Mouse (Mus musculus): ENCODE measurements around the gene Phc2. TPM values are rescaled to one million over a fixed set of nuclear protein-coding genes. Genes with fewer than 3 reads are reported as not detected.

The Phc2 gene
- total RNA-seq, 1 experiment = 29.8 TPM

- Histone ChIP-seq H3K4me3 (ENCODE audit: insufficient read depth in 1 of 2, low read depth in 1 of 2, low read length in 2 of 2, poor library complexity in 1 of 2, severe bottlenecking in 1 of 2) (no peak overlapping the region), H3K4me1 (ENCODE audit: control insufficient read depth in 2 of 2, insufficient read depth in 2 of 2, low read length in 2 of 2, poor library complexity in 1 of 2) (peaks cover 5 to 29% of the 10 kb centered on the region in 2 experiments), H3K9ac (ENCODE audit: insufficient read depth, low read depth, low read length, poor library complexity, severe bottlenecking) (no peak overlapping the region), H3K9me3 (ENCODE audit: control insufficient read depth, insufficient read depth, low read depth, low read length) (no peaks in the 10 kb centered on the region), H3K27ac (ENCODE audit: insufficient read depth, low read depth, low read length, poor library complexity, severe bottlenecking) (no peak overlapping the region), H3K36me3 (ENCODE audit: control insufficient read depth, insufficient read depth, low read length, poor library complexity, severe bottlenecking) (no peaks in the 10 kb centered on the region)
- DNase-seq (ENCODE audit: low read depth, low spot score) = no peak
- no peak for TF ChIP-seq HCFC1 (IDR thresholded peaks at IDR 0.05; ENCODE audit: borderline replicate concordance, insufficient read depth, low read length)
- no peak for TF ChIP-seq ZC3H11A (IDR thresholded peaks at IDR 0.05; ENCODE audit: borderline replicate concordance, low read depth, low read length)
- TF ChIP-seq CHD2 (IDR thresholded peaks at IDR 0.05; ENCODE audit: low read depth, low read length) = no peak
- TF ChIP-seq MAFK (IDR thresholded peaks at IDR 0.05; ENCODE audit: insufficient read depth, low read depth, low read length) = no peak
- TF ChIP-seq ZNF384 (IDR thresholded peaks at IDR 0.05; ENCODE audit: low read depth, low read length) = no peak
- in situ Hi-C loops (cut with MboI; ENCODE audit: low sequenced_read_pairs in 2 of 2, unreplicated experiment in 2 of 2) = no loop called here
These were observed 79.0 kb downstream of the Phc2 start for GRCm38 (mm10) chr4:128733496-128733895.

DNA sequence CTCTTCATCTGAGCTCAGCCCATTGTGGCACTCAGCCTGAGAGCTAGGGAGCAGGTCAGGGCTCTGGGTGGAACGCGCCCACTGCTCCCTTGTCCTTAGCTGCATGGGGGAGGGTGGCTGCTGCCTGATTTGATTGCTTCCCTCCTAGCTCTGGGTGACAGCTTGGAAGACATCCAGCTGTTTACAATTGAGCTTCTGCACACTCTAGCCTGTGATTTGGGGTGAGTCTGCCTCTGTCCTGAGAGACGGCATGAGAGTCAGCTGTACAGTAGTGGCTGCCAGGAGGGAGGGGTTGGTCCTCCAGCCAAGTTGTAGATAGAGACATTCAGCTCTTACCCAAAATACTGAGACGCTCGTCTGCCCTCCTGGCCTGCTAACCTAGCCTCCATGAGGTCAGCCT is 79.7 kb downstream of the Phc2 start:
- no peak overlapping the region for H3K9ac ChIP-seq (ENCODE audit: insufficient read depth, low read depth, low read length, poor library complexity, severe bottlenecking)
- H3K4me1 ChIP-seq (ENCODE audit: control insufficient read depth in 2 of 2, insufficient read depth in 2 of 2, low read length in 2 of 2, poor library complexity in 1 of 2) = peaks cover 5 to 26% of the 10 kb centered on the region in 2 experiments
- in situ Hi-C loops (cut with MboI; ENCODE audit: low sequenced_read_pairs in 2 of 2, unreplicated experiment in 2 of 2) = no loop called here
- H3K9me3 ChIP-seq (ENCODE audit: control insufficient read depth, insufficient read depth, low read depth, low read length) = no peaks in the 10 kb centered on the region
- H3K36me3 ChIP-seq (ENCODE audit: control insufficient read depth, insufficient read depth, low read length, poor library complexity, severe bottlenecking) = no peaks in the 10 kb centered on the region
- TF ChIP-seq CHD2 (IDR thresholded peaks at IDR 0.05; ENCODE audit: low read depth, low read length) (no peak), MAFK (IDR thresholded peaks at IDR 0.05; ENCODE audit: insufficient read depth, low read depth, low read length) (no peak), HCFC1 (IDR thresholded peaks at IDR 0.05; ENCODE audit: borderline replicate concordance, insufficient read depth, low read length) (no peak), ZNF384 (IDR thresholded peaks at IDR 0.05; ENCODE audit: low read depth, low read length) (no peak), ZC3H11A (IDR thresholded peaks at IDR 0.05; ENCODE audit: borderline replicate concordance, low read depth, low read length) (no peak)
- no peak for DNase-seq (ENCODE audit: low read depth, low spot score)
- H3K4me3 ChIP-seq (ENCODE audit: insufficient read depth in 1 of 2, low read depth in 1 of 2, low read length in 2 of 2, poor library complexity in 1 of 2, severe bottlenecking in 1 of 2) = no peak overlapping the region
- no peak overlapping the region for H3K27ac ChIP-seq (ENCODE audit: insufficient read depth, low read depth, low read length, poor library complexity, severe bottlenecking)

GRCm38 (mm10) chr4:128734721-128735671 is 80.5 kb downstream of the Phc2 start:
- Histone ChIP-seq H3K36me3 (ENCODE audit: control insufficient read depth, insufficient read depth, low read length, poor library complexity, severe bottlenecking) (no peaks in the 10 kb centered on the region), H3K4me1 (ENCODE audit: control insufficient read depth in 2 of 2, insufficient read depth in 2 of 2, low read length in 2 of 2, poor library complexity in 1 of 2) (peaks cover 5 to 22% of the 10 kb centered on the region in 2 experiments), H3K9me3 (ENCODE audit: control insufficient read depth, insufficient read depth, low read depth, low read length) (no peaks in the 10 kb centered on the region), H3K27ac (ENCODE audit: insufficient read depth, low read depth, low read length, poor library complexity, severe bottlenecking) (no peak overlapping the region), H3K9ac (ENCODE audit: insufficient read depth, low read depth, low read length, poor library complexity, severe bottlenecking) (no peak overlapping the region), H3K4me3 (ENCODE audit: insufficient read depth in 1 of 2, low read depth in 1 of 2, low read length in 2 of 2, poor library complexity in 1 of 2, severe bottlenecking in 1 of 2) (no peak overlapping the region)
- DNase-seq (ENCODE audit: low read depth, low spot score) = no peak
- TF ChIP-seq ZNF384 (IDR thresholded peaks at IDR 0.05; ENCODE audit: low read depth, low read length) = no peak
- no peak for TF ChIP-seq MAFK (IDR thresholded peaks at IDR 0.05; ENCODE audit: insufficient read depth, low read depth, low read length)
- no peak for TF ChIP-seq ZC3H11A (IDR thresholded peaks at IDR 0.05; ENCODE audit: borderline replicate concordance, low read depth, low read length)
- TF ChIP-seq HCFC1 (IDR thresholded peaks at IDR 0.05; ENCODE audit: borderline replicate concordance, insufficient read depth, low read length) = no peak
- no peak for TF ChIP-seq CHD2 (IDR thresholded peaks at IDR 0.05; ENCODE audit: low read depth, low read length)
- in situ Hi-C loops (cut with MboI; ENCODE audit: low sequenced_read_pairs in 2 of 2, unreplicated experiment in 2 of 2) = no loop called here

- in situ Hi-C loops (cut with MboI; ENCODE audit: low sequenced_read_pairs in 2 of 2, unreplicated experiment in 2 of 2) = no loop called here
- Histone ChIP-seq H3K9ac (ENCODE audit: insufficient read depth, low read depth, low read length, poor library complexity, severe bottlenecking) (0 out of 2 replicates have a peak overlapping the region, but pooled peaks have one; percentile 13), H3K36me3 (ENCODE audit: control insufficient read depth, insufficient read depth, low read length, poor library complexity, severe bottlenecking) (no peaks in the 10 kb centered on the region), H3K4me3 (ENCODE audit: insufficient read depth in 1 of 2, low read depth in 1 of 2, low read length in 2 of 2, poor library complexity in 1 of 2, severe bottlenecking in 1 of 2) (peak overlapping the region in 1 of 2 experiments; percentile 10; a peak in 1 of 4 replicates), H3K4me1 (ENCODE audit: control insufficient read depth in 2 of 2, insufficient read depth in 2 of 2, low read length in 2 of 2, poor library complexity in 1 of 2) (peaks cover 5 to 22% of the 10 kb centered on the region in 2 experiments), H3K9me3 (ENCODE audit: control insufficient read depth, insufficient read depth, low read depth, low read length) (no peaks in the 10 kb centered on the region), H3K27ac (ENCODE audit: insufficient read depth, low read depth, low read length, poor library complexity, severe bottlenecking) (peak overlapping the region; percentile 75; the same call in 1 of the 2 replicates)
- TF ChIP-seq ZNF384 (IDR thresholded peaks at IDR 0.05; ENCODE audit: low read depth, low read length) (no peak), ZC3H11A (IDR thresholded peaks at IDR 0.05; ENCODE audit: borderline replicate concordance, low read depth, low read length) (no peak), MAFK (IDR thresholded peaks at IDR 0.05; ENCODE audit: insufficient read depth, low read depth, low read length) (no peak), HCFC1 (IDR thresholded peaks at IDR 0.05; ENCODE audit: borderline replicate concordance, insufficient read depth, low read length) (no peak), CHD2 (IDR thresholded peaks at IDR 0.05; ENCODE audit: low read depth, low read length) (no peak)
- peak; percentile 79 for DNase-seq (ENCODE audit: low read depth, low spot score)
These were observed 82.7 kb downstream of the Phc2 start for GRCm38 (mm10) chr4:128737137-128737589.

Measured in ES-E14 (cell line).